Mouse (Mus musculus) myocyte (in vitro differentiated cells): ENCODE measurements around the gene Bcas3.

Source experiments
- POLR2A ChIP-seq: IDR thresholded peaks from one replicate; pipeline ENCODE4 v1.6.1; 2011; ENCODE audit warnings: low read depth, mild to moderate bottlenecking, control low read depth, moderate library complexity; ENCODE audit not compliant: insufficient read length
- SRF ChIP-seq: IDR thresholded peaks from one replicate; pipeline ENCODE4 v1.6.1; 2011; ENCODE audit warnings: low read depth; ENCODE audit not compliant: control insufficient read depth, insufficient read length
- TCF12 ChIP-seq: IDR thresholded peaks from one replicate; pipeline ENCODE4 v1.6.1; 2011; ENCODE audit warnings: mild to moderate bottlenecking, control low read depth; ENCODE audit not compliant: poor library complexity, insufficient read depth, severe bottlenecking
- USF1 ChIP-seq: IDR thresholded peaks from one replicate; pipeline ENCODE4 v1.6.1; 2011; ENCODE audit warnings: low read depth, mild to moderate bottlenecking, control low read depth, moderate library complexity

DNA sequence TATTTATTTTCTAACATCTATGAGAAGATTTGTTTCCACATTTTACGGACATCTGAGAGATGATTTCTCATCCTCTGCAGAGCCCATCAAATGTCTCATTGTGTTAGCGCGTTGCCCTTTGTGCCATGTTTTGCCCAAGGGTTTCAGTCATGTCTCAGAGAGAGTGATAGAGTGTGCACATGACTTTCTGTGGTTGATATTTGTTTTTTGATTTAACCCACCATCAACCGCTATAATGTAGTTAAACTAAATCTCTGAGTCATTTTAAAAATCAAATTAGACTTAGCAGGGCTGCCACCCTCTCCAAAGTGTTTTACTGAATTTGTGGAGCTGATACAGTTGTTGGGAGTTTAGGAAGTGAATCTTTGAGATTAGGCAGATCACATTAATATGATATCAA is 288.5 kb downstream of the Bcas3 start:
- TF ChIP-seq POLR2A (no peak), TCF12 (no peak), USF1 (no peak), SRF (no peak)
